Mouse (Mus musculus) v-Abl transformed pro-B cells (cell line): ENCODE measurements at regions not wholly inside any gene's neighbourhood (a gene's known extent, or its start where the extent isn't known, plus 50 kb on each side); places are given as distances from the start of the nearest gene placed in this dataset.

ENCODE experiments used
- in situ Hi-C, 2 experiments: fragments of 400-800 bp; cut with MboI; formaldehyde crosslinking; loops; one replicate each; pipeline ENCODE4 v1.15.1; 2025; ENCODE audit not compliant: unreplicated experiment in 2 of 2

DNA sequence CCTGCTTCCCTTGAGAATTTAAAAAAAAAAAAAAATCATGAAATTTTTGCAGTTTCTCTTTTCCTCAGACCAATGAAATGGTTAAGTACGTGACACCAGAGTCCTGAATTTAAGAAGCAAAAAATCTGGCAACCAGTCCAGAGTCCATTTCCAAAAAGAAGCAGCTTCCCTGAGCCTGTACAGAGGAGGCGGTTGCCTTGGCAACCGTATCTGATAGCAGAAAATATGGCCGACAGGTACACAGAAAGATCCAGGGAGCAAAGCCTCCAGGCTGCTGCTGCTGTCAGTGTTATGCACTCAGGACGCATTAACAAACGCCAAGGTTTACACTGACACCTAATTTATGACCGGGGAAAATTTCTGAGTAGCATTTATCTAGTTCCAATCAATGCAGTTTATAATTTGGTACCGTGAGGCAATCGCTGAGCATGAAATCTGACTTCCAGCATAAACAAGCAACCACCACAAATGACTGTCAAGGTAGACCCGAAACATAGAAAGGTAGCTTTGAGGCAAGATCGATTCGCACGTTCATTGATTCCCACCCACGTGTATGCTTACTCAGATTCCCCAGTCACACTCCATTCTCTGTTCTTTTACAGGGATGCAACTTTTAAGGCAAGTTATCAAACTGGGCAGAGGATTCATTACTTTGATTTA, 420.8 kb downstream of the Basp1 start:
- in situ Hi-C loops: no loop called here

DNA sequence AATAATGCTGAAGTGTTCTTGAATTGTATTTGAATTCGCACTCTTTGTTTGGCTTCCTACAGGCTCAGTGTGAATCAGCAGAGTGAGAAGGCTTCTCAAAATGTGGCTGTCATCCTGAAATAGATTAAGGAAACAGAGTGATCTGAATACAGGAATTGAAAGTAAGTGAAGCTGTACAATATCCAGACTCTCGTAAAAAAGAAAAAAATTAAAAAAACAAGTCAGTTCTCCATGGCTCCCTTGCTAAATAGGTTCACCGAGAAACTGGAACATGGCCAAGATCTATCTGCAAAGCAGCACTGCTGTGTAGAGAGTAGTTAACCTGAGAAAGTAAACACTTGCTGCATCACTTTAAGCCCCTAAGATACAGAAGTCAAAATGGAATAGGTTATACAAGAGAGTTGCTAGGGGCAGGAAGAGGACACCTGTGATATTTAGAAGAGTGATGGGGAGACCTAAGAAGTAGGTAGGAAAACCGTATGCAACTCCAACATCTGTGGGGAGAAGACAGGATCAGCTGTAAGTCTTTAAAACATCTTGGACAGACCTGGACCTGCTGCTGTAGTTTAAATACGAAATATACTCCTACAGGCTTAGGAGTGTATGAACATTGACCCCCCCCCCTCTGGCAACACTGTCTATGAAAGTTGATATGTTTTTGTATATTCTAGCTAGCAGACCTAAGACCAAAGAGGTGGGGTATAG, 423.3 kb downstream of the Basp1 start:
- in situ Hi-C loops: no loop called here

DNA sequence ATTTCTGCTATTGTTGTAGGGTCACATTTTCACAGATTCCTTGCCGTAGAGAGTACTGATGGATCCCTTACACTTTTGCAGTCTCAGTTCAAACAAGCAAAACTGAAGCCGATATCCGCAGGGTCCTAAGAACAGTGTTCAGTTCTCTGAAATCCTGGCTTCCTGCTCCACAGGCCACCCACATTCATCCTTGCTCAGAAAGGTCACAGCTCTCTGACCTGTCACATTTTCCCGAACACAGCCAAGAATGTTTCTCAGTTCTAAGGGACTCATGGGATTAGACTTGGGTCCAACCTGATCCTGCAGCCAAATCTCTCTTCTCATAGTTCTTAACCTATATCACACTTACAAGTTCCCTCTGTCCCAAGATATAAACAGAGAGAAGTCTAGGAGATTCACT, 432.7 kb downstream of the Basp1 start:
- in situ Hi-C loops: no loop called here

DNA sequence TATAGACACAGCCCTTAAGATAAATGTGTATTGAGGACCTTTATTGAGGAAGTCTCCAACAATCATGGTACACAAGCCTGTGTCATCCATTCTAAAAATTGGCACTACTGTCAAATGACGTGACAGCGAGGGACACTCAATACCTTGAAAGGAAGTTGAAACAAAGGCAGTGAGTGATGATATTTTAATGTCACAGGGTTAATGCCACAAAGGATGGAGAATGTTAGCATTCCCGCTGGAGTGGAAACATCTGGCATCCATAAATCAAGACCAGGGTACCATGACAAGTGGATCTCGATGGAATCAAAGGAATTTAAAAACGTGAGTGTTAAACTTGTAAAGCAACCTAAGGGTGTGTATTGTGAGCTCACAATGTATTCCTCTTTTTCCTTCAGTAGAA, 441.5 kb downstream of the Basp1 start:
- in situ Hi-C loops: no loop called here

DNA sequence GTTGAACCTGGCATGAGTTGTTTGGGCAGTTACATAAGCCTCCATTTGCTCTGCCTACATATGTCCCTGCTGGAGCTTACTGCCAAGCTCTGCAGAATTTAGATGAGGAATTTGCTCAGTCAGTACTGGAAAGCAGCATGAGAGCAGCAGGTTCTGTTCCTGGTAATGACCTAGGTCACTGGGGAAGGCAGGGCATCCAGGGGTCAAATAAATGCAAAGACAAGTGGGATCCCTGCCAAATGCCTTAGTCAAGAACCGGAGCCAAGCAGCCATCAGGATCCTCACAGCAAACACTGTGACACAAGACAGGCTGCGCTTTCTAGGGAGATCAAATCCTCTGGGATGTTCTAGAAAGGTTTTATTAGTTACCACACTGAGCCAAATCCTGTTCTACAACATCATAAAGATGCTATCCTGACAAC, 444.2 kb downstream of the Basp1 start:
- in situ Hi-C loops: no loop called here

DNA sequence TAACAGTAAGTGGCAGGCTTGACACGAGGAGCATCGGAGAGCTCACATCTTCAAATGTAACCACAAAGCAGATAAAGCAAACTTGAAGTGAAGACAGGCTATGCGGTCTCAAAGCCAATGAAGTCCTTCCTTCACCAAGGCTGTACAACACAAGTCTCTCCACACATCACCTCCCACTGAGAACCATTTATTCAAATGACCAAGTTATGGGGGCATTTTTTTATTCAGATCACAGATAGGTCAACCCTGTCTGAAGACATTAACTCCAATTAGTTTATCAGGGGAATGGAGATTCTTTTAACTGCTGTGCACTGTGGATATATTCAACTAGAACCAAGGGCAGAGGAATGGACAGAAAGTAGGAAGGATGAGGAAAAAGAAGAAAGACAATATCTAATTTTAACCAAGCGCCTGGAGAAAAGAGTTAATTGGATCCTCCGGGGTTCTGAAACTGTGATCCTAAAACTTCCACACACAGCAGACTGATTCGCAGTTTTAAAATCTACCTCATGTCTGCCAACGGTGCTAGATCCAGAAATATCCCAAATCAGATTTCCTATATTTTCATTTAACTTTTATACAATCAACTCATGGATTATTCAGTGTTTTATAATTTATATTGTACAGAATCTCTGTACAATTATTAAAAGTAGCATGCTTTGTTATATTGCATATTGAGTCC, 444.8 kb downstream of the Basp1 start:
- in situ Hi-C loops: no loop called here

DNA sequence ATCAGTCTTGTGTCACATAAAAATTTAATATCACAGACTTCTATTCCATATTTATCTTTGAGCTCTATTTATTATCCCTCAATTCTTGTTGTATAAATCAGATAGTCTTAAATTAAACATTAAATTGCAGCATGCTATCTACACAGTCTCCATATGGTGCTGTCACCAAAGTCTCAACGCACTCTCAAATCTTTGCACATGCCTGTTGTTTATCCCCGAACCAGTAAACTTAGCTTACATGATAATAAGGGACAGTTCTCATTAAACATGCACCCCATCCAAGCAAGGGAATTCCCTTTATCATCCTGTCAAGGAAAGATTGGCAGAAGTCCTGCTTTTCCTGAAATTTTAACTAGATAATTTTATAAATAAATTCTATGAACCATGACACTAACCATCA, 483.8 kb downstream of the Basp1 start:
- in situ Hi-C loops: no loop called here

DNA sequence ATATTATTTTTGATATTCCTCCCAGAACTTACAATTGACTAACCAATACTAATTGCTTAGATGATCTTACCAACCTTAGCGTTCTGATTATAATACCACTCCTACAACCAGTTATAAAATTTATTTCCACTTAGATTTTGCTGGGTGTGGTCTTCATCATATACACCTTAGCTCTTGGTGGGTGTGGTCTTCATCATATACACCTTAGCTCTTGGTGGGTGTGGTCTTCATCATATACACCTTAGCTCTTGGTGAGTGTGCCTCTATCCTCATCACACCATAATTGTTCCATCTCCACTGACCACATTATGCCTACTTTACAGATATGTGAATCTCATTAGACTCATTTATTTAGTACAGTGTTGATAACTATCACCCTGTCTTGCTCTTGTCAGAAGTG, 501.7 kb downstream of the Basp1 start:
- in situ Hi-C loops: no loop called here

DNA sequence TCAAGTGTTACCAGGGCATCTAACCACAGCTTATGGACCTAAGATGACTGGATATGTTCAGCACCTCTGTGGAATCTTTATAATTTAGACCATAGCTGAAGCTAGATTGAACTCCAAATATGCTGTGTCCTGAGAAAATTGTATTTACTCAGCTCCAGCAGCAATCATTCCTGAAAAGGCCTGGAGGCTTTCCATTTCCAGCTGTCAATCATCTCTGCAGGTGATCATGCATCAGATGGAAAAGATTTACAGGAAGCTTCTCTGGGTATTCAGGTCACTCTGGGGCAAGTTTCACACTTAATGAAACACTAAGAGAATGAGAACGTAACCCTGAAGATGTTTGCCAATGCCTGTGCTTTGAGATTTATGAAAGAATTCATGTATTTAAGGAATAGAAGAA, 502.1 kb downstream of the Basp1 start:
- in situ Hi-C loops: no loop called here

DNA sequence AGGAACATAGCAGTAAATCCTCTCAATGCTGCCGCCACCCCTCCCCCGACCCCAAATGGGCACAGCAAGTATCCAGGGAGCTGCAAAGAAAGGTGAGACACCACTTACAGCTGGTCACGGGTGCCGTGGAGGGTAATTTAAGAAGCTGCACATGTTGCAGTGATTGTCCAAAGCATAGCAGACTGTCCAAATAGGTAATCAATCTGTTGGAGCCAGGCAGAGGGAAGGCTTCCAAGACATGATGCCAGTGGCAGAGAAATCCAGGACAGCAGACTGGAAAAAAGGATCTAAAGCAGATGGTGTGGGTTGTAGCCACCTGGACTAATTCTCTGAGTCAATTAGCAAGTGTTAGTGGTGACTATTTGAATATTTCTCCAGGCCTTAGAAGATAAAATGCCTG, 506.6 kb downstream of the Basp1 start:
- in situ Hi-C loops: no loop called here

DNA sequence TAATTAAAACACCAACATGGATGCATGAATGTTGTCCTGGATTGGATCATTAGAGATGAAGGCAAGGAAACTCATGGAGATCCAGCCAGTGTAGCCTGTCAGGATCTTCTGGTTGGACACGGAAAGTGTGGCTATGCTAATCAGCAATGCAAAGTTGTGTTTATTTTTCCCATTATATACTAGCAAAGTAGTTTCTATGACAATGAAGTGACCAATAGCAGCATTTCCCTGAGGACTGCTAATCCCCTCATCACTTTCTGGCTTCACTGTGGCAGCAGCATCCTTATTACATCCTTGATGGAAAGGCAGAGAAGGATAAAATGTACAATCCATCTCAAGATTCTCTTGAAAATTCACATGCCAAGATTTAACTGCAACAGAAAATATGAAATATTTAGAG, 534.7 kb downstream of the Basp1 start:
- in situ Hi-C loops: no loop called here

DNA sequence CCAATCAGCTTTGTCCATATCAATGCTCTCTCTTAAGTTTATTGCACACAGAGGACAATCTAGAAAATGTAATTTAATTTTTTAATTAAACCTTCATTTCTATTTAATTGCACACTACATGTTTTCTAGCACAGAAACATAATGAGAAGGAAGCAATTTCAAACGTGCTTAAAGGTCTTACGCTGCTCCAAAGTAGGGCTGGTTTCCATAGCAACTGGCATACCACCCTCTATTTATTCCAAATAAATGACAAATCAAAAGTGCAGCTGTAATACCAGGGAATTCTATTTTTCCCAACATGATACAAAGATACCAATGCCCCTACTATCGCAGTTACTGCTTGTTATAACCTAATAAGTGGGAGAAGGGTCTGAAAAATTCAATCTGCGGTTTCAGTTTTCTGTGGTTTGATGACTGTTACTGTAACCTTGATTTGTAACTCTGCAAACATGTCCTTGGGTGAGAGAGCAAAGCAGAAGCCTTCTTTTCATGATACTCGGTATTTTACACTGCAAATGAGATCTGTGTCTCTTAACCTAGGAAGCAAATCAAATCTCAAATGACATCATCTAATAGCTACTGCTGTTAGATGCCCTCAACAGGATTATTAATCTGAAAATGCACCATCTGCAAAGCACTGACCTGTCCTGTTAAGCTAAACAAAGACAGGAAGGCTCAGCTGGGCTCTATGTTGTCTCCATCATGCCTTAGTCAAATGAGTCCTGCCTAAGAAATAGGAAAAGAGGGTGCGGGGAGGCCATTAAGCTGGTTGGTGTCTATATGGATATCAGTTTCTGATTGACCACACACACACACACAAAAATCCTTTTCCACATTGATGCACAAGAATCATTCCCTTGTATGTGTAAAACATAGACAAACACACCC, 535.6 kb downstream of the Basp1 start:
- in situ Hi-C loops: no loop called here

DNA sequence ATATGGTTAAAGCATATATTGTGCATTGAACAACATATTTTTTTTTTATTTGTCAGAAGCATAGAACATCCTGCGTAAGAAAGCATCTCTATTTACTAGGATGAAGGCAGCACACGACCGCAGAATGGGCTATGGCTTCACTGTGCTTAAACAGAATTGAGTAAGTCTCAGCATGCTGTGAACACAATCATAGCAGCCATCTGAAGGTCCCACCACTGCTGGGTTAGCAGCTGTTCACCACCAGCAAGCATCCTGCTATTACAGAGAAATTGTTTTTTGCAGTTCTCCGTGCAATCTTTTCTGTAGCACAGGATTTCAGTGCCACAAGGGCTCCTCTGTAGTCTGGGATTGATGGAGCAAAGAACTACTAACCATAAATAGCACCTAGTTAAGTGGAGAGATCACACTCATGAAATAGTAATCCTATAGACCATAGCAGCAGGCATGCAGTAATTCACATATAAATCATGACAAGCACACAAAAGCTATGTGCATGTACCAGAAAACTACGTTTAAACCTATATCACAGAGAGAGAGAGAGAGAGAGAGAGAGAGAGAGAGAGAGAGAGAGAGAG, 537.3 kb downstream of the Basp1 start:
- in situ Hi-C loops: no loop called here

DNA sequence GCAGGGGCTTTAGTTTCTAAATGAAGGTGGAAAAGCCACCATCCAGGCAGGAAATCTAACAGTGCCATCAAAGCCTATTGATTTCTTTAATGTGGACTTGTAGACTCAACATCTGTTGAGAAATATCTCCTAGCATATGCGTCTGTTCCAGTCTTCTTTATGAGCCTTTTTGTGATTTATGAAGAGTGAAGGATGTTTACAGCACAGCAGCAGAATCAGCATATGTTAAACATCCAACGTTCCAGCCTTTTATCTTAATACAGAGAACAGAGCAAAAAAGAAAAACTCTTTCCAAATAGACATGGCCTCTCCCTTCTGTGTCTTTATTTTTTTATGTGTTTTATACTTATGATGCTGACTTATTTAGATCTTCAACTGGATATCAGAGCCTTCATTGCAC, 573.3 kb downstream of the Basp1 start:
- in situ Hi-C loops: no loop called here

DNA sequence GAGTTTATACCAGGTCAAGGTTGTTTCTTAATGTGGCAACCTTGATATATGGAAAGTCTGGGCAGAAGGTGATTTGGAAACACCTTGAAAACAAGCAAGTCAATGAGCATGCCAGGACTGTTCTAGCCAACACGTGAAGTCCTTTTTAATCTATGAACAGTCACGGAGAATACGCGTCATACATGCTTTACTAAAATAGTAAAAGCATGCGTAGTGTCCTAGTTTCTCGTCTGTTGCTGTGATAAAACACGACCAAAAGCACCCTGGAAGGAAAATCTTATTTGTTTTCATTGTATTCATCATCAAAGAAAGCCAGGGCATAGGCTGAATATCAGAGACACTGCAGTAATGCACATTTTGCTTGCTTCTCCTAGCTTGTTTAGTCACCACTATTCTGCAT, 575.2 kb downstream of the Basp1 start:
- in situ Hi-C loops: no loop called here

DNA sequence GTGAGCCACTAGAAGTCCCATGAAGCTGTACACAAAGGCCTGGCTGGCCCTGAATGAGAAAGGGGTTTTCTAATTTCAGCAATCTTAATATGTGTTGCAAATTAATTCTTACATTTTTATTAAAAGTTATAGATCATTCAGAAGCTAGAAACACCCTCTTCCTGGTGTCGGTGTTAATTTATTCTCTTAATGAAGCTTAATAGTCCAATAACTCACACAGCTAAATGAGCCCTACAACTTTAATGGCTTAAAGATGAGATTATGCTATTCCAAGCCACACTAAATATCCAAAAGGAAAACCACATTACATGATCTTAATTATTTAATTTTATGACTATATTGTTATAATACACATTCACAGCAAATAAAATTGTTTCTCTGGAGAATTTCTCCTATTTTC, 585.7 kb downstream of the Basp1 start:
- in situ Hi-C loops: no loop called here

DNA sequence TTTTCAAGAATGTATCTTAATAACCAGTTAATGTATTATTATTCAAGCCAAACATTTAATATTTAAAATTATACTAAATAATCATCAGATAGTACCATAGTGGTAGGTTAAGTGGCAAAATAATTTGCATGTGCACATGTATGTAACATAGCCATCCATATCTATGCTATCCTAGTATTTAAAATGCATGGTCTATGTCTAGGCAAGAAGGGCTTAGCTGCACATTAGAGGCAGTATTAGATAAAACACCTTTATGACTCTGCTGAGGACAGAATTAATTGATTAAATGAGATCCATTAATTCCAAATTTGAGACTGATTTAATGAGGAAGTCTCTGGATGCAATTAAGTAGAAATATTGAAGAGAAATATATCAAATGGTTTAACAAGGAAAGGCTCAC, 586.3 kb downstream of the Basp1 start:
- in situ Hi-C loops: no loop called here

DNA sequence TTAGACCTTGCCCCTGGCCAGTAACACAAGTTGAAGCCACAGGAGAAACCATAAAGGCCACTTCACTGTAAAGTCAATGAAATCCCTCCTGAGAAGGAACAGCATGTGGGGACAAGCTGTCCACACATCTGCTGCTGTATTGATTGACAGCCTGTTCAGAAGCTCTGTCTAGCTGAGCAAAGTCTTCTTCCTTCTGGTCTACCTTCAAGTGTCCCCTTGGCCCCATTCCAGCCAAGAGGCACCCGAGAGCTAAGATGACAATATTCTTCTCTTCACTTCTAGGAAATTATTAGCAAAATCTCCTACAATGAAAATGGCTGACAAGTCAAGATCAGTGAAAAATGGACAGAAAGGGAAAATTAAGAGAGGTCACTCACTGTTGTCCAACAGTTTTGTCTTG, 616.7 kb downstream of the Basp1 start:
- in situ Hi-C loops: no loop called here

DNA sequence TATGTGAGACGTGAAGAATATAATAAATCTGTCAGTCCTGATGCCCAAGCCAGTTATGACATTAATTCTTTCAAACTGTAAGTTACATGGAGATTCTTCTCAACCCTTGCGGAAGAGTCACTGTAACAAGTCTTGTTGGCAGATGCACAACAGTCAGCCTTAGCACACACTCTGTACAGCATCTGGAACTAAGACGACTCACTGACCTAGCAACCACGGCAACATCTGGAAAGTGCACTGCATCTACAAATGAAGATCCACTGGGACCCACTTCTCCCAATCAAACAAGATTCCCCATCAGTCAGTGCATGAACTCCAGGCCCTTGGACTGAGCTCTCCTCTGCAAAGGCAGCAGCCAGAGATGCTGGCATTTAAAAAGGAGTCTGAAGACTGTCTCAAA, 620.2 kb downstream of the Basp1 start:
- in situ Hi-C loops: no loop called here

DNA sequence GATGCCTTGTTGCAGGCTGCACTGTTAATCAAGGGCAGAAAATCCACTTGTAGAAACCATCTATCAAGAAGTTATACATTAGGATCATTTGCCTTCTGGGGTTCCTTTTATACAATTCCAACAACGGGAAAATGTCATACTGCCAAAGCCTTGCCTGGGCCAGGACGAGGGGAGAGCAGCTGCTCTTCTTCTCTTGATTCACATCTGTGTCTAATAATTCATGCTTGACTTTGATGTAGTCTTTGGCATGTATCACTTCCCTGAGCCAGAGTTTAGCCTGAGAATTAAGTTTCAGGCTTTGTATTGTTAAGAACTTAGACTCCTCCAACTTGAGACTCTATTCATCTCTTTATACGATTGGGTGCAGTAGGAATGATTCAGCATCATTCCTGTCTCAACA, 627.2 kb downstream of the Basp1 start:
- in situ Hi-C loops: no loop called here

DNA sequence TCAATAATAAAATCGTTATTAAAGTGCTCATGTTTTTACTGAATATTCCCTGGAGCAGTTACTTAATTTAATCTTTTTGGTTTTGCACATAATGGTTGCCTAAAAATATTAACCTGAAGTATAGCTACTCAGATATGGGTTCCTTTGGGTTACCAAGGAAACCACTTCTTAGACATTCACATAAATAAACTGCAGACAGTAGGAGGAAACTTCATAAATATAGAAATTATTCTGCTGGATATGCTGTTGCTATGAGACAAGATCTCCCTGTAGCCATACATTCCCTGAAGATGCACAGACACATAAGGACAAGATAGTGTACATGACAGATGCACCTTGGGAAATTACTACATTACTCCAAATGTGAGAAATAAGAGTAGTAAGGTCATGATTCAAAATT, 635.3 kb downstream of the Basp1 start:
- in situ Hi-C loops: no loop called here
